Mouse (Mus musculus) G1E (cell line): ENCODE data around the gene Cdc7. TPM values are rescaled to one million over a fixed set of nuclear protein-coding genes. Genes with fewer than 3 reads are reported as not detected.

Experiments used
- ATAC-seq: 2 replicates; pipeline ENCODE4 v1.8.0; 2016; ENCODE audit warnings: mild to moderate bottlenecking; ENCODE audit not compliant: insufficient number of reproducible peaks, poor library complexity, low FRiP score, severe bottlenecking; ENCODE audit errors: extremely low read depth
- DNase-seq: peaks from one replicate; pipeline ENCODE4 v3.0.0; 2012; ENCODE audit warnings: low spot score
- H3K27me3 ChIP-seq: 2 replicates; pipeline ENCODE4 v1.6.1; 2012; ENCODE audit warnings: mild to moderate bottlenecking, low read length, inconsistent platforms; ENCODE audit not compliant: insufficient read depth
- H3K36me3 ChIP-seq: replicated peaks from 2 replicates; pipeline ENCODE3; 2012; ENCODE audit warnings: mild to moderate bottlenecking, inconsistent platforms
- H3K4me1 ChIP-seq: 2 replicates; pipeline ENCODE4 v1.6.1; 2012; ENCODE audit warnings: low read depth, low read length, inconsistent platforms, mixed read lengths; ENCODE audit not compliant: insufficient read depth
- H3K4me3 ChIP-seq: 2 replicates; pipeline ENCODE4 v1.5.1; 2012; ENCODE audit warnings: low read depth, mild to moderate bottlenecking, inconsistent platforms, low read length, moderate library complexity, mixed read lengths
- H3K9me3 ChIP-seq: replicated peaks from 2 replicates; pipeline ENCODE4 v1.6.1; 2012; ENCODE audit warnings: inconsistent platforms
- CTCF ChIP-seq: IDR thresholded peaks from 2 replicates; pipeline ENCODE4 v1.5.1; 2012; ENCODE audit warnings: low read depth, low read length, inconsistent platforms, mixed read lengths
- GATA1 ChIP-seq: IDR thresholded peaks from 2 replicates; pipeline ENCODE4 v1.6.1; 2012; ENCODE audit warnings: borderline replicate concordance, low read length, inconsistent platforms, mixed read lengths
- GATA2 ChIP-seq: IDR thresholded peaks from 2 replicates; pipeline ENCODE4 v1.6.1; 2012; ENCODE audit warnings: low read depth, low read length, inconsistent platforms, borderline replicate concordance
- POLR2AphosphoS5 ChIP-seq: IDR thresholded peaks from 2 replicates; pipeline ENCODE4 v1.6.1; 2012; ENCODE audit warnings: low read depth, low read length, inconsistent platforms; ENCODE audit not compliant: insufficient replicate concordance
- TAL1 ChIP-seq: conservative IDR thresholded peaks from 2 replicates; pipeline ENCODE4 v1.6.1; 2012; ENCODE audit warnings: low read depth, low read length, inconsistent platforms, mixed read lengths
- polyA plus RNA-seq: library from polyadenylated mRNA; stranded (reverse); fragments of >175 nt; gene quantifications from 2 replicates; pipeline ENCODE4 v1.2.3, GENCODE M21; 2012
- total RNA-seq, 2 experiments: library from RNA; stranded (forward) in 1 of 2; stranded (reverse) in 1 of 2; fragments of 200-1000 nt in 1 of 2; fragments of >200 nt in 1 of 2; fragmentation: Nextera tagmentation in 1 of 2; gene quantifications; 2 replicates each; pipeline ENCODE4 v1.2.3; 2014 to 2017

Gene Cdc7
- total and polyA plus RNA-seq, 3 experiments = 8.7 to 43.8 (median 37.7) TPM

GRCm38 (mm10) chr5:106996539-106997244, 32.6 kb downstream of the Cdc7 start:
- H3K4me3 ChIP-seq = no peak overlapping the region
- no peaks in the 10 kb centered on the region for H3K4me1 ChIP-seq
- peaks cover 23% of the 10 kb centered on the region for H3K27me3 ChIP-seq
- no peak for TF ChIP-seq GATA1
- no peak for TF ChIP-seq POLR2AphosphoS5
- TF ChIP-seq TAL1 = no peak
- TF ChIP-seq CTCF = no peak
- no peak for TF ChIP-seq GATA2
- ATAC-seq (no peak), DNase-seq (no peak)
- H3K9me3 ChIP-seq = no peaks in the 10 kb centered on the region
- H3K36me3 ChIP-seq = no peaks in the 10 kb centered on the region

GRCm38 (mm10) chr5:107001396-107002090, 37.4 kb downstream of the Cdc7 start:
- H3K36me3 ChIP-seq = no peaks in the 10 kb centered on the region
- DNase-seq (no peak), ATAC-seq (no peak)
- H3K4me1 ChIP-seq = no peaks in the 10 kb centered on the region
- no peaks in the 10 kb centered on the region; the same call in 1 of the 2 replicates for H3K9me3 ChIP-seq
- no peak overlapping the region for H3K4me3 ChIP-seq
- peaks cover 21% of the 10 kb centered on the region for H3K27me3 ChIP-seq
- TF ChIP-seq CTCF (no peak), TAL1 (no peak), GATA2 (no peak)

GRCm38 (mm10) chr5:107002091-107002416, 37.9 kb downstream of the Cdc7 start:
- Histone ChIP-seq H3K27me3 (peaks cover 21% of the 10 kb centered on the region), H3K4me3 (no peak overlapping the region), H3K4me1 (no peaks in the 10 kb centered on the region), H3K36me3 (no peaks in the 10 kb centered on the region), H3K9me3 (no peaks in the 10 kb centered on the region; the same call in 1 of the 2 replicates)
- no peak for TF ChIP-seq GATA1
- no peak for TF ChIP-seq POLR2AphosphoS5
- no peak for TF ChIP-seq CTCF
- no peak for TF ChIP-seq TAL1
- no peak for TF ChIP-seq GATA2
- ATAC-seq = no peak
- DNase-seq = no peak

GRCm38 (mm10) chr5:107009721-107010120, 45.6 kb downstream of the Cdc7 start:
- H3K4me1 ChIP-seq = peaks cover 29% of the 10 kb centered on the region
- DNase-seq = no peak
- H3K4me3 ChIP-seq = no peak overlapping the region
- no peaks in the 10 kb centered on the region for H3K36me3 ChIP-seq
- TF ChIP-seq POLR2AphosphoS5 (no peak), GATA2 (no peak), CTCF (no peak), TAL1 (no peak), GATA1 (no peak)
- no peaks in the 10 kb centered on the region; the same call in 1 of the 2 replicates for H3K27me3 ChIP-seq
- no peak for ATAC-seq
- H3K9me3 ChIP-seq = no peaks in the 10 kb centered on the region; the same call in 1 of the 2 replicates

GRCm38 (mm10) chr5:107010300-107010699, 46.2 kb downstream of the Cdc7 start:
- H3K36me3 ChIP-seq = no peaks in the 10 kb centered on the region
- peaks cover 35% of the 10 kb centered on the region for H3K4me1 ChIP-seq
- ATAC-seq = no peak
- H3K27me3 ChIP-seq = no peaks in the 10 kb centered on the region; the same call in 1 of the 2 replicates
- DNase-seq = no peak
- H3K4me3 ChIP-seq = no peak overlapping the region
- H3K9me3 ChIP-seq = no peaks in the 10 kb centered on the region; the same call in 1 of the 2 replicates
- TF ChIP-seq GATA1 (no peak), TAL1 (no peak), GATA2 (no peak), POLR2AphosphoS5 (no peak), CTCF (no peak)

- no peaks in the 10 kb centered on the region for H3K27me3 ChIP-seq
- peaks cover 44% of the 10 kb centered on the region for H3K4me1 ChIP-seq
- no peak overlapping the region for H3K4me3 ChIP-seq
- ATAC-seq = no peak
- no peaks in the 10 kb centered on the region for H3K9me3 ChIP-seq
- TF ChIP-seq TAL1 (no peak), CTCF (no peak), GATA2 (no peak), GATA1 (no peak), POLR2AphosphoS5 (no peak)
- no peaks in the 10 kb centered on the region for H3K36me3 ChIP-seq
- DNase-seq = no peak
Observed at GRCm38 (mm10) chr5:107011316-107012029, 47.4 kb downstream of the Cdc7 start.
